Mouse (Mus musculus) midbrain, postnatal 0 days (tissue): ENCODE results near the gene Slc39a2. TPM values are rescaled to one million over a fixed set of nuclear protein-coding genes. Genes with fewer than 3 reads are reported as not detected.
"Not testable (repeated sequence)": the region's sequence is repeated elsewhere in the genome, so short reads cannot be mapped to it uniquely, and the experiment has no call there.

Experiments
- ATAC-seq: fragments of 200-750 bp; cut with Nextera tagmentation; 2 replicates; pipeline ENCODE4 v1.8.0; 2017; ENCODE audit warnings: moderate number of reproducible peaks, mild to moderate bottlenecking, moderate TSS enrichment, moderate library complexity; ENCODE audit not compliant: low FRiP score
- DNase-seq: peaks from one replicate; pipeline ENCODE4 v3.0.0-alpha.2; 2015; ENCODE audit warnings: low spot score
- H3K27ac ChIP-seq: fragments of 300-500 bp; sonication (generic); 2 replicates; pipeline ENCODE4 v1.5.1; 2014; ENCODE audit warnings: low read depth, mild to moderate bottlenecking, low read length, mixed read lengths
- H3K27me3 ChIP-seq: fragments of 300-500 bp; sonication (generic); 2 replicates; pipeline ENCODE4 v1.6.1; 2014; ENCODE audit warnings: low read length, control low read depth, mixed read lengths; ENCODE audit not compliant: insufficient read depth
- H3K36me3 ChIP-seq: fragments of 300-500 bp; sonication (generic); 2 replicates; pipeline ENCODE4 v1.6.1; 2014; ENCODE audit warnings: low read length, control low read depth, mixed read lengths; ENCODE audit not compliant: insufficient read depth
- H3K4me1 ChIP-seq: fragments of 300-500 bp; sonication (generic); 2 replicates; pipeline ENCODE4 v1.6.1; 2014; ENCODE audit warnings: mild to moderate bottlenecking, control low read depth, antibody characterized with exemption, low read length, mixed read lengths; ENCODE audit not compliant: insufficient read depth
- H3K4me2 ChIP-seq: fragments of 300-500 bp; sonication (generic); 2 replicates; pipeline ENCODE4 v1.6.1; 2014; ENCODE audit warnings: low read depth, mild to moderate bottlenecking, low read length, mixed read lengths; ENCODE audit not compliant: poor library complexity, severe bottlenecking
- H3K4me3 ChIP-seq: fragments of 300-500 bp; sonication (generic); 2 replicates; pipeline ENCODE4 v1.5.1; 2014; ENCODE audit warnings: low read depth, mild to moderate bottlenecking, low read length, moderate library complexity
- H3K9ac ChIP-seq: fragments of 300-500 bp; sonication (generic); replicated peaks from 2 replicates; pipeline ENCODE4 v1.6.1; 2014; ENCODE audit warnings: mild to moderate bottlenecking, low read length, moderate library complexity, mixed read lengths; ENCODE audit not compliant: poor library complexity, severe bottlenecking
- H3K9me3 ChIP-seq: fragments of 300-500 bp; sonication (generic); 2 replicates; pipeline ENCODE4 v1.6.1; 2016; ENCODE audit warnings: low read length, control low read depth
- CTCF ChIP-seq: IDR thresholded peaks from 2 replicates; pipeline ENCODE4 v1.5.1; 2016; ENCODE audit warnings: antibody characterized with exemption, mild to moderate bottlenecking
- WGBS: fragments of 180-500 bp; shearing (Covaris S2); extraction: QIAGEN DNeasy Blood & Tissue Kit; methylation state at CpG from one replicate; pipeline ENCODE4 v1.1.7; 2014; 5-methylcytosine and 5-hydroxymethylcytosine counted together
- polyA plus RNA-seq: library from polyadenylated mRNA; unstranded; fragments of >200 nt; fragmentation: Nextera tagmentation; extraction: Ambion mirVana; gene quantifications from 2 replicates; pipeline ENCODE4 v1.2.1, GENCODE M21; 2015
- total RNA-seq: library from RNA; depleted of rRNA; stranded (reverse); fragments of >200 nt; gene quantifications from 2 replicates; pipeline ENCODE4 v1.2.3, GENCODE M21; 2014

The Slc39a2 gene
- total and polyA plus RNA-seq, 2 experiments from 2014 or later = 0.84 to 2.7 TPM

- no peak for ATAC-seq
- Histone ChIP-seq H3K36me3 (no peaks in the 10 kb centered on the region), H3K27me3 (no peaks in the 10 kb centered on the region), H3K4me3 (no peak overlapping the region), H3K27ac (no peak overlapping the region), H3K4me2 (no peak overlapping the region), H3K4me1 (no peaks in the 10 kb centered on the region), H3K9ac (no peak overlapping the region), H3K9me3 (no peaks in the 10 kb centered on the region)
- no peak for TF ChIP-seq CTCF
- DNase-seq = no peak
- 83% methylated on average over 2 of the region's 2 CpGs for WGBS
These were observed 30.2 kb downstream of the Slc39a2 start for GRCm38 (mm10) chr14:51922910-51923309.

GRCm38 (mm10) chr14:51923492-51923891 lies 30.8 kb downstream of the Slc39a2 start:
- DNase-seq = no peak
- no peaks in the 10 kb centered on the region for H3K27me3 ChIP-seq
- no peaks in the 10 kb centered on the region for H3K9me3 ChIP-seq
- ATAC-seq = no peak
- TF ChIP-seq CTCF = no peak
- no peak overlapping the region for H3K9ac ChIP-seq
- H3K36me3 ChIP-seq = no peaks in the 10 kb centered on the region
- H3K4me1 ChIP-seq = no peaks in the 10 kb centered on the region
- no peak overlapping the region for H3K4me3 ChIP-seq
- 83% methylated on average over 4 of the region's 4 CpGs for WGBS
- H3K4me2 ChIP-seq = no peak overlapping the region
- no peak overlapping the region for H3K27ac ChIP-seq

GRCm38 (mm10) chr14:51926930-51927329 lies 34.2 kb downstream of the Slc39a2 start:
- H3K4me2 ChIP-seq, DNase-seq, H3K27me3 ChIP-seq, ATAC-seq, H3K36me3 ChIP-seq, H3K9me3 ChIP-seq, H3K9ac ChIP-seq, H3K27ac ChIP-seq, H3K4me3 ChIP-seq, H3K4me1 ChIP-seq: not testable (repeated sequence)
- WGBS = 93% methylated on average over 11 of the region's 11 CpGs

- Histone ChIP-seq H3K4me3 (no peak overlapping the region), H3K27ac (peak overlapping the region; percentile 49; the same call in 1 of the 2 replicates), H3K4me1 (no peaks in the 10 kb centered on the region), H3K27me3 (no peaks in the 10 kb centered on the region), H3K9me3 (no peaks in the 10 kb centered on the region), H3K4me2 (no peak overlapping the region), H3K9ac (no peak overlapping the region), H3K36me3 (no peaks in the 10 kb centered on the region)
- WGBS = 68% methylated on average over 8 of the region's 8 CpGs
- DNase-seq (peak; percentile 81), ATAC-seq (no peak)
- no peak for TF ChIP-seq CTCF
These were observed 36.7 kb downstream of the Slc39a2 start for GRCm38 (mm10) chr14:51929309-51929943.

- no peak for ATAC-seq
- WGBS = 69% methylated on average over 9 of the region's 9 CpGs
These were observed 37.3 kb downstream of the Slc39a2 start for GRCm38 (mm10) chr14:51929968-51930367.

GRCm38 (mm10) chr14:51930824-51931223 lies 38.1 kb downstream of the Slc39a2 start:
- H3K9ac ChIP-seq = no peak overlapping the region
- no peak overlapping the region for H3K27ac ChIP-seq
- H3K4me2 ChIP-seq = no peak overlapping the region
- no peaks in the 10 kb centered on the region for H3K9me3 ChIP-seq
- no peaks in the 10 kb centered on the region for H3K27me3 ChIP-seq
- DNase-seq = peak; percentile 91
- TF ChIP-seq CTCF = peak; percentile 86
- 32% methylated on average over 5 of the region's 5 CpGs for WGBS
- H3K36me3 ChIP-seq = no peaks in the 10 kb centered on the region
- ATAC-seq = peak; percentile 67; the same call in 1 of the 2 replicates
- no peak overlapping the region for H3K4me3 ChIP-seq
- no peaks in the 10 kb centered on the region for H3K4me1 ChIP-seq

More at GRCm38 (mm10) chr14:51929968-51930367, 37.3 kb downstream of the Slc39a2 start:
- no peaks in the 10 kb centered on the region for H3K36me3 ChIP-seq
- no peaks in the 10 kb centered on the region for H3K27me3 ChIP-seq
- peak overlapping the region; percentile 49 for H3K27ac ChIP-seq
- no peak for DNase-seq
- H3K4me3 ChIP-seq = no peak overlapping the region
- H3K9ac ChIP-seq = no peak overlapping the region
- H3K9me3 ChIP-seq = no peaks in the 10 kb centered on the region
- 0 out of 2 replicates have a peak, but pooled peaks have one; percentile 25 for TF ChIP-seq CTCF
- H3K4me1 ChIP-seq = no peaks in the 10 kb centered on the region
- H3K4me2 ChIP-seq = no peak overlapping the region
